Mouse (Mus musculus) heart, postnatal 0 days (tissue): Measurements from ENCODE around the gene Olfr692.

Experiments
- CTCF ChIP-seq: IDR thresholded peaks from 2 replicates; pipeline ENCODE4 v1.5.1; 2016; ENCODE audit warnings: antibody characterized with exemption, control low read depth, low read depth
- EP300 ChIP-seq: IDR thresholded peaks from 2 replicates; pipeline ENCODE4 v1.6.1; 2016; ENCODE audit warnings: antibody characterized with exemption, low read depth

DNA sequence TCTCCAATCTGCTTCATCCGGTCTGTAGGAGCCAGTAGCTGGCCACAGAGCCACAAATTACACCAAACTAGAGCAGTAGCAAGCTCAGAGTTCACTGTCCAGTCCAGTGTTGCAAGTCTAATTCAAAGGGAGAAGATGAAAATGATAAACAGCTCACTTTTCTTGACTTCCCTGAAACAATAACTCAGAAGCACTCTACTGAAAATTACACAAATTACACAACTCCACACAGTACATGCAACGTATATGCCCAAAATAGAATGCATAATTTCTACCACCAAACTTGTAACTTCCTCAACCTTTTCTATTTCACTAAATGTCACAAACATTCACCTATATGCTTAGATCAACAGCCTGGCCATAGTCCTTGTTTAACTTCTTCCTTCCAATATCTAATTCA lies 22.2 kb downstream of the Olfr692 start:
- TF ChIP-seq EP300, result no peak
- no peak for TF ChIP-seq CTCF
